Mouse (Mus musculus) heart, embryonic 14.5 days (tissue): ENCODE measurements at regions not wholly inside any gene's neighbourhood (a gene's known extent, or its start where the extent isn't known, plus 50 kb on each side); places are given as distances from the start of the nearest gene placed in this dataset.

Experiments used
- ATAC-seq: fragments of 200-750 bp; cut with Nextera tagmentation; 2 replicates; pipeline ENCODE4 v1.8.0; 2017; ENCODE audit warnings: low read depth, moderate TSS enrichment; ENCODE audit not compliant: insufficient number of reproducible peaks, insufficient read depth, low FRiP score
- H3K27ac ChIP-seq, 2 experiments: fragments of 200-500 bp in 1 of 2; fragments of 300-500 bp in 1 of 2; sonication (generic) in 1 of 2; replicated peaks in 1 of 2; 2 replicates each; pipeline ENCODE4 v1.5.1; 2012 to 2014; ENCODE audit warnings: low read depth in 2 of 2, low read length in 2 of 2, control low read depth in 1 of 2, mild to moderate bottlenecking in 1 of 2, mixed read lengths in 1 of 2; ENCODE audit not compliant: control insufficient read depth in 1 of 2, insufficient read depth in 1 of 2
- H3K27me3 ChIP-seq: fragments of 300-500 bp; sonication (generic); 2 replicates; pipeline ENCODE4 v1.6.1; 2014; ENCODE audit warnings: mild to moderate bottlenecking, low read length, control low read depth; ENCODE audit not compliant: control insufficient read depth, insufficient read depth
- H3K36me3 ChIP-seq: fragments of 300-500 bp; sonication (generic); 2 replicates; pipeline ENCODE4 v1.6.1; 2014; ENCODE audit warnings: mild to moderate bottlenecking, control low read depth, low read length, mixed read lengths; ENCODE audit not compliant: control insufficient read depth, insufficient read depth
- H3K4me1 ChIP-seq, 2 experiments: fragments of 200-500 bp in 1 of 2; fragments of 300-500 bp in 1 of 2; sonication (generic) in 1 of 2; 2 replicates each; pipeline ENCODE4 v1.6.1; 2012 to 2014; ENCODE audit warnings: low read length in 2 of 2, control low read depth in 1 of 2, mixed read lengths in 1 of 2; ENCODE audit not compliant: control insufficient read depth in 2 of 2, insufficient read depth in 2 of 2
- H3K4me2 ChIP-seq: fragments of 300-500 bp; sonication (generic); 2 replicates; pipeline ENCODE4 v1.6.1; 2014; ENCODE audit warnings: mild to moderate bottlenecking, low read length
- H3K4me3 ChIP-seq, 2 experiments: fragments of 200-500 bp in 1 of 2; fragments of 300-500 bp in 1 of 2; sonication (generic) in 1 of 2; 2 replicates each; pipeline ENCODE4 v1.5.1; 2012 to 2014; ENCODE audit warnings: low read length in 2 of 2, mild to moderate bottlenecking in 2 of 2, control low read depth in 1 of 2, low read depth in 1 of 2, moderate library complexity in 1 of 2; ENCODE audit not compliant: control insufficient read depth in 1 of 2, insufficient read depth in 1 of 2
- H3K9ac ChIP-seq: fragments of 300-500 bp; sonication (generic); 2 replicates; pipeline ENCODE4 v1.6.1; 2014; ENCODE audit warnings: mild to moderate bottlenecking, low read length
- H3K9me3 ChIP-seq: fragments of 300-500 bp; sonication (generic); 2 replicates; pipeline ENCODE4 v1.6.1; 2016; ENCODE audit warnings: low read length, control low read depth; ENCODE audit not compliant: control insufficient read depth
- WGBS: fragments of 180-500 bp; shearing (Covaris S2); extraction: QIAGEN DNeasy Blood & Tissue Kit; methylation state at CpG from one replicate; pipeline ENCODE4 v1.1.7; 2014; 5-methylcytosine and 5-hydroxymethylcytosine counted together

- no peak overlapping the region for H3K27ac ChIP-seq
- no peak overlapping the region for H3K4me3 ChIP-seq
- WGBS = 36% methylated on average over 1 of the region's 1 CpGs
- no peaks in the 10 kb centered on the region for H3K36me3 ChIP-seq
- no peaks in the 10 kb centered on the region for H3K9me3 ChIP-seq
- H3K4me1 ChIP-seq = no peaks in the 10 kb centered on the region
- no peak overlapping the region for H3K9ac ChIP-seq
- H3K4me2 ChIP-seq = no peak overlapping the region
- no peaks in the 10 kb centered on the region for H3K27me3 ChIP-seq
- no peak for ATAC-seq
Observed at GRCm38 (mm10) chr12:9655794-9656193, 85.9 kb downstream of the Osr1 start.

GRCm38 (mm10) chr12:9656324-9656723, 86.4 kb downstream of the Osr1 start:
- H3K4me2 ChIP-seq = no peak overlapping the region
- no peaks in the 10 kb centered on the region for H3K27me3 ChIP-seq
- no peak for ATAC-seq
- H3K27ac ChIP-seq = no peak overlapping the region
- no peaks in the 10 kb centered on the region for H3K4me1 ChIP-seq
- H3K4me3 ChIP-seq = no peak overlapping the region
- WGBS = 67% methylated on average over 3 of the region's 3 CpGs
- H3K9me3 ChIP-seq = no peaks in the 10 kb centered on the region
- H3K36me3 ChIP-seq = no peaks in the 10 kb centered on the region
- H3K9ac ChIP-seq = no peak overlapping the region

GRCm38 (mm10) chr12:9657199-9657766, 87.4 kb downstream of the Osr1 start:
- H3K36me3 ChIP-seq = no peaks in the 10 kb centered on the region
- no peaks in the 10 kb centered on the region for H3K9me3 ChIP-seq
- no peaks in the 10 kb centered on the region for H3K4me1 ChIP-seq
- H3K27me3 ChIP-seq = no peaks in the 10 kb centered on the region
- no peak overlapping the region for H3K9ac ChIP-seq
- no peak overlapping the region for H3K27ac ChIP-seq
- H3K4me3 ChIP-seq = no peak overlapping the region
- no peak for ATAC-seq
- H3K4me2 ChIP-seq = 0 out of 2 replicates have a peak overlapping the region, but pooled peaks have one; percentile 6
- 17% methylated on average over 8 of the region's 8 CpGs for WGBS

- Histone ChIP-seq H3K9me3 (no peaks in the 10 kb centered on the region), H3K4me3 (no peak overlapping the region), H3K36me3 (no peaks in the 10 kb centered on the region), H3K9ac (no peak overlapping the region), H3K27me3 (no peaks in the 10 kb centered on the region), H3K4me2 (0 out of 2 replicates have a peak overlapping the region, but pooled peaks have one; percentile 6), H3K4me1 (no peaks in the 10 kb centered on the region), H3K27ac (no peak overlapping the region)
- WGBS = 31% methylated on average over 8 of the region's 8 CpGs
- ATAC-seq = no peak
Observed at GRCm38 (mm10) chr12:9657793-9658192, 87.9 kb downstream of the Osr1 start.

- no peak for ATAC-seq
- Histone ChIP-seq H3K9ac (no peak overlapping the region), H3K4me1 (no peaks in the 10 kb centered on the region), H3K9me3 (no peaks in the 10 kb centered on the region), H3K27ac (no peak overlapping the region), H3K27me3 (no peaks in the 10 kb centered on the region), H3K36me3 (no peaks in the 10 kb centered on the region), H3K4me3 (no peak overlapping the region), H3K4me2 (no peak overlapping the region)
- WGBS = 30% methylated on average over 1 of the region's 1 CpGs
Observed at GRCm38 (mm10) chr12:9660299-9660698, 90.4 kb downstream of the Osr1 start.

GRCm38 (mm10) chr12:9688776-9689175, 118.9 kb downstream of the Osr1 start:
- Histone ChIP-seq H3K27ac (no peak overlapping the region), H3K27me3 (no peaks in the 10 kb centered on the region), H3K4me2 (no peak overlapping the region), H3K4me3 (no peak overlapping the region), H3K36me3 (no peaks in the 10 kb centered on the region), H3K9ac (no peak overlapping the region), H3K9me3 (no peaks in the 10 kb centered on the region), H3K4me1 (no peaks in the 10 kb centered on the region)
- ATAC-seq = no peak

- H3K27me3 ChIP-seq = no peaks in the 10 kb centered on the region
- WGBS = 67% methylated on average over 4 of the region's 4 CpGs
- no peaks in the 10 kb centered on the region for H3K36me3 ChIP-seq
- no peak overlapping the region for H3K9ac ChIP-seq
- no peak overlapping the region for H3K4me2 ChIP-seq
- no peak for ATAC-seq
- H3K27ac ChIP-seq = no peak overlapping the region
- H3K9me3 ChIP-seq = no peaks in the 10 kb centered on the region
- no peak overlapping the region for H3K4me3 ChIP-seq
- H3K4me1 ChIP-seq = no peaks in the 10 kb centered on the region
Observed at GRCm38 (mm10) chr12:9689541-9689940, 119.6 kb downstream of the Osr1 start.

GRCm38 (mm10) chr12:9732921-9733320, 163.0 kb downstream of the Osr1 start:
- Histone ChIP-seq H3K4me2 (no peak overlapping the region), H3K4me3 (no peak overlapping the region), H3K9me3 (no peaks in the 10 kb centered on the region), H3K27me3 (no peaks in the 10 kb centered on the region), H3K27ac (no peak overlapping the region), H3K4me1 (peaks cover 0 to 2% of the 10 kb centered on the region in 2 experiments; a peak in 3 of 4 replicates), H3K36me3 (no peaks in the 10 kb centered on the region), H3K9ac (no peak overlapping the region)
- 35% methylated on average over 1 of the region's 1 CpGs for WGBS
- no peak for ATAC-seq
